Mouse (Mus musculus) C2C12 (cell line): ENCODE results near the gene Akap10.

Experiments used
- CEBPB ChIP-seq: IDR thresholded peaks from one replicate; pipeline ENCODE4 v1.6.1; 2011; ENCODE audit warnings: low read depth, mild to moderate bottlenecking, control low read depth, moderate library complexity
- CTCF ChIP-seq: IDR thresholded peaks from one replicate; pipeline ENCODE4 v1.5.1; 2011; ENCODE audit not compliant: control insufficient read depth, insufficient read depth, insufficient read length
- MAX ChIP-seq: IDR thresholded peaks from one replicate; pipeline ENCODE4 v1.6.1; 2011; ENCODE audit warnings: mild to moderate bottlenecking, control low read depth
- MYOD1 ChIP-seq: IDR thresholded peaks from one replicate; pipeline ENCODE4 v1.6.1; 2011; ENCODE audit warnings: low read depth; ENCODE audit not compliant: control insufficient read depth, insufficient read length
- USF1 ChIP-seq: IDR thresholded peaks from one replicate; pipeline ENCODE4 v1.6.1; 2011; ENCODE audit warnings: low read depth, mild to moderate bottlenecking, control low read depth, moderate library complexity

GRCm38 (mm10) chr11:61957296-61957813 lies 27.3 kb upstream of the Akap10 start:
- TF ChIP-seq CTCF (no peak), MYOD1 (no peak), USF1 (no peak), MAX (no peak), CEBPB (no peak)
